Mouse (Mus musculus) MEL (cell line): ENCODE measurements around the gene Gm10142.

Experiments used
- CHD1 ChIP-seq: IDR thresholded peaks from 2 replicates; pipeline ENCODE4 v1.6.1; 2012; ENCODE audit warnings: low read depth, mild to moderate bottlenecking, inconsistent platforms, low read length, improper control_type of control experiment
- CTCF ChIP-seq, 3 experiments: IDR thresholded peaks in 2 of 3; conservative IDR thresholded peaks in 1 of 3; 2 replicates each; pipeline ENCODE4 v1.5.1; 2011 to 2012; ENCODE audit warnings: low read length in 3 of 3, low read depth in 2 of 3, mild to moderate bottlenecking in 2 of 3, improper control_type of control experiment in 1 of 3, inconsistent platforms in 1 of 3, mixed read lengths in 1 of 3, moderate library complexity in 1 of 3; ENCODE audit not compliant: control insufficient read depth in 1 of 3, insufficient read depth in 1 of 3, poor library complexity in 1 of 3, severe bottlenecking in 1 of 3
- EP300 ChIP-seq, 2 experiments: IDR thresholded peaks; 2 replicates each; pipeline ENCODE4 v1.6.1; 2011; ENCODE audit warnings: improper control_type of control experiment in 2 of 2, low read length in 2 of 2, low read depth in 1 of 2, mild to moderate bottlenecking in 1 of 2
- POLR2A ChIP-seq, 2 experiments: IDR thresholded peaks; 2 replicates each; pipeline ENCODE4 v1.6.1; 2011 to 2012; ENCODE audit warnings: low read length in 2 of 2, mild to moderate bottlenecking in 2 of 2, control low read depth in 1 of 2, improper control_type of control experiment in 1 of 2, low read depth in 1 of 2, moderate library complexity in 1 of 2; ENCODE audit not compliant: control insufficient read depth in 1 of 2, insufficient read depth in 1 of 2, poor library complexity in 1 of 2
- USF1 ChIP-seq: IDR thresholded peaks from 2 replicates; pipeline ENCODE4 v1.6.1; 2014; ENCODE audit warnings: low read depth, mild to moderate bottlenecking, inconsistent platforms, low read length, improper control_type of control experiment, moderate library complexity

GRCm38 (mm10) chr10:77667402-77667801 is 48.2 kb upstream of the Gm10142 start:
- TF ChIP-seq POLR2A (IDR thresholded peaks at IDR 0.05; ENCODE audit: control insufficient read depth in 1 of 2, insufficient read depth in 1 of 2, low read depth in 1 of 2, low read length in 2 of 2, poor library complexity in 1 of 2) (no peak), CTCF (IDR thresholded peaks at IDR 0.05 in 2 of 3, conservative IDR thresholded peaks at IDR 0.05 in 1 of 3; ENCODE audit: control insufficient read depth in 1 of 3, insufficient read depth in 1 of 3, low read depth in 2 of 3, low read length in 3 of 3, poor library complexity in 1 of 3, severe bottlenecking in 1 of 3) (no peak), CHD1 (no peak), EP300 (IDR thresholded peaks at IDR 0.05; ENCODE audit: low read depth in 1 of 2, low read length in 2 of 2) (no peak), USF1 (no peak)
